Mouse (Mus musculus) A20 (cell line): Measurements from ENCODE around the gene Reln.
A peak's percentile ranks its signal among the peaks of the same experiment; 100 is the strongest.

Source experiments
- DNase-seq: peaks from one replicate; pipeline ENCODE4 v3.0.0-alpha.2; 2011; ENCODE audit warnings: low read depth, low spot score

The Reln gene

GRCm38 (mm10) chr5:22307853-22308252 lies 36.6 kb downstream of the Reln start:
- DNase-seq = no peak

- no peak for DNase-seq
Measured at GRCm38 (mm10) chr5:22307072-22307471, 37.4 kb downstream of the Reln start.

DNA sequence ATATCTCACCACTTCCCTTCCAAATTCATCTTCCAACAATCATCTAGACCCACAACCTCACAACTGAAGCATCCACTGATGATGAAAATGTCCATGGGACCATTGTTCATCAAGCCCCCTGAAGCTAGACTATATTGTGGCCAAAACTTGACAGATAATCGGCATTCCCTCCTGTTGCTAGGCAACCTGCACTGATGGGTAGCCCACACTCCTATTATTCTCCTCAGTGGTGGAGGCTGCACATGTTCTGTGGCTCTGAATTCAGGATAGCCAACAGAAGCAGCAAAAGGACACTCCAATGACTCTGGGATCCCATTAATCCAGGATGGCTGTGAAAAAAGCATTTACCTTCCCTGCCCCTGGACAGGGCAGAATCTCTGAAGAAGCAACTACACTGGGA lies 40.8 kb downstream of the Reln start:
- DNase-seq = no peak

DNA sequence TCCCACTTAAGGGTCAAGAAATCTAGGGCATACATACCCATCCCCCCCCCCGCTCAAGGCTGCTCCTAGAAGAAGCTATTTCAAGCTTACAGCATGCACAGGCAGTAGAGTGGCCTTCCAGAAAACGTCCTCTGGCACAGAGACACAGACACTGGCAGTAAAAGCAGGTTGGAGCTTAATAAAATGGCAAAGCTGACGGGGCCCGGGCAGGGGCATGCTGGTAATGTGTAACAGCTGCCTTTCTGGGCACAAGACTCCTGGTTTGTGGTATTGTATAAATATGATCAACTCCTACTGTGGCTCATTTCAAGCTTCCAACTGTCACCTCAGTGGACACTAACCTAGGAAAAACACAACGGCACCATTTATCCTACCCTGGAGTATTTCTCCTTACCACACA lies 42.2 kb downstream of the Reln start:
- no peak for DNase-seq

- DNase-seq = no peak
Measured at GRCm38 (mm10) chr5:22300788-22301187, 43.7 kb downstream of the Reln start.

DNA sequence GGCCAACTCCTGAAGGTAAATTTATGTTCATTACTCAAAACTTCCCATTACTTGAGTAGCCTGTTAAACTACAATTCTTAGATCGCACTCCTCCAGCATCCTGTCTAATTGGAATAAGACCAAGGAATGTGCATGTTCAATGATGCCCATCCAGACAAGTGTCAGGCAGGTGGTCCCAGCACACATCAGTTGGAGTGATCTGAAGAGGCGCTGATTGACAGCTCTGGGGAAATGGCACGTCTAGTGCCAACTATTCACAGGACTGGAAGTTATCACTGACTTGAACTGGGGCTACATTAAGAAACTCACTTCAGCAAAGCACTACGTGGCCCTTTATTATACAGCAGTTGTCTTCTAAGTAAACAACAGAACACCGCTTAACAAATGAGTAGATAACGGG lies 44.5 kb downstream of the Reln start:
- DNase-seq = no peak

GRCm38 (mm10) chr5:22295161-22295560 lies 49.3 kb downstream of the Reln start:
- no peak for DNase-seq

- DNase-seq = no peak
Measured at GRCm38 (mm10) chr5:22291409-22291808, 53.1 kb downstream of the Reln start.

DNA sequence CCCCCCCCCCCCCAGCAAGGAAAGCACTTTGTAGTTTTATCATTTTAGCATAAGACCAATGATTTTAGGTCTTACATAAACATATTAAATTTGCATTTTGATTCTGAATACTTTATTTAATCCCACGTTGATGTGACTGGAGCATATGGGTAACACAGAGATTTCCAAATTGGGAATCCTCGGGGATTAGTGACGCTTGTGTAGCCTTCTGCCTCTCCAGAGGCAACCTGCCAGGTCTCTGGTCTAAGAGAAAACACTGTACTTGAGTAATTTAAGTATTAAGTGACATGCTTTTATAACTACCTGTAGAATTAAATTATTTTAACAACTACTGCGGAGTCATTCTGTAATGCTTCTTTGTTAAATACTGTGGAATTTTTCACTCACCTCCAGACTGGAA lies 59.1 kb downstream of the Reln start:
- no peak for DNase-seq

DNA sequence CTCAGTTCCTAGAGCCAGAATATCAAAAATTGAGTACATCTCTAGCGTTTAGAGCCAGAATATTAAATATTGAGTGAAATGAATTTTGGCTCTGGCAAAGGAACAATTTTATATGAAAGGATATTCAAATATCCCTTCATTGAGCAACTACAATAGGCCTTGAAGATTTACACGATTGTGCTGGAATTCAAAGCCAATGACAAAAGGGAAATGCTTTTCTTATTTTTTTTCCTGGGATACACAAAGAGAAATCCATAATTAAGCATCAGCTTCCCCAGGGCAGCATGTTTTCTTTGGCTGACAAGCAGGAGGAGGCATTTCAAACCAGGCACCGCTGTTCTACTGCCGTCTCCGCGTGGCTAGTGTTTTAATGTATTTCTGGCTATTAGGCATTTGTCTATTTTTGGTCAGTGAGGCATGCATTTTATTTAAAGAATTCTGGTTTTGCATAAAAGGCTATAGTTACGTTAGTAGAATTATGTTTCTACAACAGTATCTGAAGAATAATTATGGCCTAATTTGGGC lies 62.3 kb downstream of the Reln start:
- no peak for DNase-seq

DNA sequence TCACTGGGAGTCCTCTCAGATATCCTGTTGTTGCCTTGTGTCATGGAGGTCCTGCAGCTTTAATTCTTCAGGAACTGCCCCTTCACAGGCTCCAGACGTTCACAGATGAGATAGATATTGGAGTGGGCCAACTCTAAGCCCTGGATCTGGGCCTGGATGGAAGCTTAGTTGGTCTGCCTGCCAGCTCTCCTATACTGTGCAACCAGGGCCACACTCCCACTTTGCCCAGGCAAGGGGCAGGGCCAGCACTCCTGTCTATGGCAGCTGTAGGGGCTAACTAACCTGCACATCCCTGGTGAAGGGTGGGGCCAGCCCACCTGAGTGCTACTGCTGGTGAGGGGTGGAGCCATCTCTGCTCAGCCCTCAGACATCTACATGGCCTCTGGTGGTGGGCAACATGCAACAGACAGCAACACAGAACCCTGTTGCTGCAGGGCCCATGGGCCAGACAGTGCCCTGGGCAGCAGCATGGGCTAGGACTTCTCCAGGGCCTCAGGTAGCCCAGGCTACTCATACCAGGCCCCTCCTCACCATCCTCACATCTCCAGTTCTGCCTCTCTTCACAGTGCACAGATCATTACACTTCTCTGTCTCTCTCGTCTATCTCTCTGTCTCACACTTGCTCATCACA lies 63.9 kb downstream of the Reln start:
- no peak for DNase-seq

DNA sequence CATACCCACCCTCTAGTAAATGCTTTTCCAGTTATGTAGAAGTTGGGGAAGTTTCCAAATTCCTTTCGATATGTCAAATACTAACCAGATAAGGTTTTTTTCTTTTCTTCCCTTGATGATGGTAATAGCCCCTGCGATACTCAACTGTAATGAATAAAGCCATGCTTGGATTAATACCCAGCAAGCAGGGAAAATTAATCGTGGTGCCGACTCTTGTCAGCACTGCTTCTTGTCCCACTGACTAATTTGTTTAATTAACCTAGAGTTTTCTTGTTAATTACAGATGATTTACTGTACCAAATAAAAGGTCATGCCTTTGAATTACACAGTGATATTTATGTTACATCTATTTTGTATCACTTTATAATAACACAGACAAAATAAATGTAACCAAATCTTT lies 65.3 kb downstream of the Reln start:
- no peak for DNase-seq

- no peak for DNase-seq
Measured at GRCm38 (mm10) chr5:22274134-22274533, 70.4 kb downstream of the Reln start.

DNA sequence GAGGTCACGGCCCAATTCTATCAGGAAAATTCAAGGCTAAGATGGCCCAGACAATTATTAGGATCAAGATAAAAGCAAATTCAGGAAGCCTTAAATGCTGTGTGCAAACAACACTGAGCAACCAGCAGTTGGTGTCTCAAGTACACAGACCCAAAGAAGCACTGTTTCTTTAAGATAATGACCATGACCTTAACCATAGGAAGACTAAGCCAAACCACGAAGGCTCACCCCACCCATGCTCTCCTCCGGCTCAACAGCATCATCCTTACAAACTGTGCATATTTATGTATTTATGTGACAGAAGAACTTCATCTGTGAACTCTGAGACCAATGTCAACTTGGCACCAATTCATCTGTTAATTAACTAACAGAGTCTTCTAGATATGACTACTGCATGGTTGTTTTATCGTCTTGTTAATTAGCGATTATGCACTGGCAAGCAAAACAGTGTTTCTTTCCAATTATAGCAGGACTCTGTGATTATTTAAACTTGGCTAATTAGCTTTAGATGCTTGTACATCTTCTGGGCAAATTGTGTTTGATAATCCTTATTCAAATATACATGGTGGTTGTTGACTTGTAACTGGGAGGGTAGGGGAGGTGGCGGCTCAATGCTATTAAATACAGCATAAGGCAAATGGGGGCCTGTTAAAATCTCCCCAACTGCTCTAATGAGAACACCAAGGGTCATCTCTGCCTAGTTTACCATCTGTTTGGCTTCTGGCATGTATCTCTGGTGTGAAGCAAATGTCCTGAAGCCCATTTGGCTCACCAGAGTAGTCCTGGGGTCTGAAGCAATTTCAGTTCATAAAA lies 77.8 kb downstream of the Reln start:
- no peak for DNase-seq

GRCm38 (mm10) chr5:22262351-22262765 lies 82.1 kb downstream of the Reln start:
- DNase-seq = no peak

DNA sequence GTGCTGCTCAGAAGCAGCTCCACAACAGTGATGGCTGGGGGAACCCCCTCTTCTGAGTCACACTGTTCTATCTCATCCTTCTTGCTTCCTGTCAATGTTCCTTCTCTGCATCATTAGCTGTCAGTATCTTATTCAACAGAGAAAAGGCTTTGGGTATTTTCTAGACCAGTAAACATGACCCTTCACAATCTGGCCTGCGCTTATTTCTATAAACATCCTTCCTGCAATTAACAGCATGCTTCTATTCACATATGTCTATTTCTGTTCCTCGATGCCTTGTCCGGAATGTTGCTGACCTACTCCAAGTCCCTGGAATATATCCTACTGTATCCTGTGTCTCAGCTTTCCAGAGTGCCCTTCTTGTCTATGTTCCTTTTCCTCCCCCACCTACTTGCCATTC lies 89.2 kb downstream of the Reln start:
- DNase-seq = no peak

- no peak for DNase-seq
Measured at GRCm38 (mm10) chr5:22253910-22254309, 90.6 kb downstream of the Reln start.

GRCm38 (mm10) chr5:22253318-22253717 lies 91.2 kb downstream of the Reln start:
- no peak for DNase-seq

DNA sequence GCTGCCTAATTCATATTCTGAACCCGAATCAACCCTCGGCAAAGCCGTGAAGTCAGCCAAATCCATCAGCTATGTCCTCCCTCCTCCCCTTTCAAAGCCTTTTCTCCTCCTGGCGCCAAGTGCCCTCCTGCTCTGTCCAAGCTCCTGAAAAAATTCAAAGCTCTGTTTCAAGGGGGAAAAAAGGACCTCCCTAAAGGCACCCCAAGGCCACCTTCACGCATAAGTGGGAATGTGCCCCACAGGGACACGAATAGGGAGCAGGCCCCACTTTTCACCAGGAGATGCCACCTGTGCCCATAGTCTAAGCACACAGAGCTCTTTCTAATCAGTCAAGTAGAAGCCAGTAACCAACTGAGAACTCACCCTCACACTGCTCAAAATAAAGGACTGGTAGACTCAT lies 96.7 kb downstream of the Reln start:
- no peak for DNase-seq

DNA sequence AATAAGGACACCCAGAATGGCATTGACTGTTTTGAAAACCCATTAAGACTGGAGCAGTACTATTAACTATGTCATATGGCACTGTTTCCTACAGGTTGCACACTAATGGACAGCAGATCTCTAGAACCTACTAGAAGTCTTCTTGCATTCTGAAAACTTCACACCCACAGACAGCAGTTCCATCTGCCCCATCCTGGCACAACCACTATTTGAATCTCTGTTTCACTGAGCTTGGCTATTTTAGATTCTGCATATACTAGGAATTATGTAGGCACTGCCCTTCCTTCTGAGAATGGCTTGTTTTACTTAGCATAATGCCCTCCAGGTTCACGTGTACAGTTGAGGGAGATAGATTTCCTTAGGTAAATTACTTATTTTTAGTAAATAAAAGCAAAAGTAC lies 99.4 kb downstream of the Reln start:
- DNase-seq = no peak

DNA sequence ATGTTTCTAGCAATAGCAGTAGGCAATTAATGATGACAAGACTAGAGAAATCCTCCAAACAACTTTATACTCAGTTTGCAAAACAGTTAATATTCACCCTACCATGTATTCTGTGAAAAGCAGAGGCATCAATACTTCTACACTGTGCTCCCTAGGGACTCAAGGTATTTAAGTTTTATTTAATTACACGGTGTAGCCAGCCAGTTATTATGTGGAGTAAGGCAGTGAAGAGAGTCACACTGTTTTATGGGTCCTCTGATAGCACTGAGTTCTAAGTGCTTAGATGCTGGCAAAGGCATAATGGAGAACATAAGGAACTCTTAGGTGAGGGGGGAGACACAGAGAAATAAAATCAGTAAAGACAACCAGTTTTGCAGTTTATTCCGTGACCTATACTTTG lies 101.0 kb downstream of the Reln start:
- no peak for DNase-seq

DNA sequence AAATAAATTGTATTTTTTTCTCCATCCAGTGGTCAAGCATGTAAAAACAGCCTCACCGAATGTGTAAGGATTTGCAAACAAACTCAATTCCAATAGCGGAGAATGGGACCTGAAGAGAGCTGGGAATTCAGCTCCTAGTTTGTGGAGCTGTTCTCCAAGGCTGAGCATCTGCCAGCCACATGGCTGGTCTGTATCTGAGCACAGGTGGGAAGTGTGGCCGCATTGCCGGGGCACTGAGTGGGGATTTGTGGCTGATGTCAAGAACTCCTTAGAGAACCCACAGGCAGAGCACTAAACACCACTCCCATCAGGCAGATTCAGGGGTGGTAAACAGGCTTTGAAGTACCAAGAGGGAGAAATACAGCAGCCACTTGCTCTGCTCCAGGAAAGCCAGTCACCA lies 102.9 kb downstream of the Reln start:
- no peak for DNase-seq

- DNase-seq = peak; percentile 18
Measured at GRCm38 (mm10) chr5:22236801-22237200, 107.7 kb downstream of the Reln start.
